ENCODE assay signal across 26 mouse cellular contexts in the genomic region with DNA sequence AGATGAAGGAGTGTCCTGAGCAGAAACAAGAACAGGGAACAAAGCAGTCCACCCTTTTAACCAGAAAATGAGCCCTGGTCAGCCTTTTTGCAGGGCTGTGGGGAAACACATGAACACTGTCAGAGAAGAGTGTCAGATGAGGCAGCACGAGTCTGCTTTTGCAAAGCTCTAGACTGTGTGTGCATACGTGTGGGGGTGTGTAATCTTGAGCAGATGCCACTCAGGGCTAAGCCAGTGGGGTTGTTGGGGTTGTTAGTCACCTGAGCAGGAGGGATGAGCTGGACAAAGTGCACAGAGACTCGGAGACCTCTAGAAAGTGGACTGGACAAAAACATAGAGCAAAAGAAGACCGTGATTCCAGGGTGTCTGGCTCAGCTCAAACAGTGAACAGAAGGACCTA.
DNase-seq lines count a peak whose midpoint lies in the region; ATAC-seq and TF ChIP-seq lines count a peak whose summit lies in the region.
"Had no signal": no experiment of that assay in that cellular context is flagged by ENCODE, and none has a peak within 500 bp of the region (broad histone marks: within the 10 kb centered on the region; RNA-seq: fewer than 3 reads in every experiment).

No protein-coding gene starts in this region.

- no peaks in the 10 kb centered on the region for H3K27me3 ChIP-seq in kidney, embryonic 16.5 days (ENCODE audit: insufficient read depth, low read length)
- H3K27me3 ChIP-seq: CH12.LX; embryonic facial prominence, embryonic 12.5 days; embryonic facial prominence, embryonic 15.5 days; hindbrain, embryonic 13.5 days; Patski had no signal

- no peak overlapping the region for H3K4me2 ChIP-seq in kidney, embryonic 16.5 days (replicated peaks; ENCODE audit: low read depth, low read length)
- H3K4me2 ChIP-seq: embryonic facial prominence, embryonic 12.5 days; embryonic facial prominence, embryonic 15.5 days; heart, embryonic 11.5 days; hindbrain, embryonic 13.5 days had no signal

- no peak overlapping the region for H3K4me3 ChIP-seq in kidney, embryonic 16.5 days (ENCODE audit: low read length)
- H3K4me3 ChIP-seq in layer of hippocampus, adult 2 months = no peak overlapping the region
- H3K4me3 ChIP-seq: embryonic facial prominence, embryonic 12.5 days; embryonic facial prominence, embryonic 15.5 days; hindbrain, embryonic 10.5 days; hindbrain, embryonic 13.5 days had no signal

- WGBS in kidney, embryonic 16.5 days = 48% methylated on average over 4 of the region's 4 CpGs

- no peak for TF ChIP-seq CTCF in layer of hippocampus, adult 2 months (conservative IDR thresholded peaks at IDR 0.05)

- no peaks in the 10 kb centered on the region for H3K4me1 ChIP-seq in kidney, embryonic 16.5 days (ENCODE audit: insufficient read depth, low read length)
- H3K4me1 ChIP-seq: embryonic facial prominence, embryonic 12.5 days; embryonic facial prominence, embryonic 15.5 days; hindbrain, embryonic 10.5 days; hindbrain, embryonic 13.5 days had no signal

- H3K27ac ChIP-seq in kidney, embryonic 16.5 days (ENCODE audit: low read length) = no peak overlapping the region
- H3K27ac ChIP-seq in layer of hippocampus, adult 2 months = peak overlapping the region; percentile 64
- H3K27ac ChIP-seq: embryonic facial prominence, embryonic 12.5 days; embryonic facial prominence, embryonic 15.5 days; hindbrain, embryonic 10.5 days; hindbrain, embryonic 13.5 days had no signal

- H3K36me3 ChIP-seq in kidney, embryonic 16.5 days (ENCODE audit: insufficient read depth, low read length) = no peaks in the 10 kb centered on the region
- H3K36me3 ChIP-seq: embryonic facial prominence, embryonic 12.5 days; embryonic facial prominence, embryonic 15.5 days; G1E; hindbrain, embryonic 10.5 days; hindbrain, embryonic 13.5 days had no signal

- no peaks in the 10 kb centered on the region for H3K9me3 ChIP-seq in kidney, embryonic 16.5 days (ENCODE audit: low read length)
- H3K9me3 ChIP-seq: embryonic facial prominence, embryonic 12.5 days; embryonic facial prominence, embryonic 15.5 days; hindbrain, embryonic 10.5 days; hindbrain, embryonic 13.5 days had no signal

- H3K9ac ChIP-seq in kidney, embryonic 16.5 days (replicated peaks; ENCODE audit: low read length) = no peak overlapping the region
- H3K9ac ChIP-seq: embryonic facial prominence, embryonic 12.5 days; embryonic facial prominence, embryonic 15.5 days; forebrain, postnatal 0 days; hindbrain, embryonic 13.5 days had no signal

- DNase-seq in heart, adult 11 months = peak; percentile 56
- no peak for DNase-seq in heart, postnatal 4 days
- DNase-seq in kidney, adult 9 months = peak; percentile 19
- no peak for DNase-seq in layer of hippocampus, adult 2 months (ENCODE audit: low spot score in 2 of 2)
- DNase-seq in layer of hippocampus, postnatal 36 days = no peak
- DNase-seq: adrenal gland, postnatal 10 days; adrenal gland, postnatal 36 days; B cell, adult 2 months; cerebellum, adult 11 months; cerebellum, adult 2 months; cerebellum, adult 9-11 months; cerebellum, postnatal 25 days; gastrocnemius, postnatal 10 days; gastrocnemius, postnatal 36 days had no signal

- ATAC-seq in kidney, embryonic 16.5 days (ENCODE audit: low FRiP score, low TSS enrichment) = no peak
- no peak for ATAC-seq in megakaryocyte progenitor cell, adult 5-6 weeks (replicated peaks; ENCODE audit: poor library complexity)
- ATAC-seq: hindbrain, embryonic 16.5 days; Patski had no signal

Comparison
In these comparisons a context has a peak if more than half of its experiments do, and no peak if none do; other contexts are left out.
1. DNase-seq: peak in heart, adult 11 months (single experiment) and kidney, adult 9 months (single experiment); none in heart, postnatal 4 days (single experiment), layer of hippocampus, adult 2 months (0 of 2) and layer of hippocampus, postnatal 36 days (0 of 2).